Mouse (Mus musculus): ENCODE measurements at regions not wholly inside any gene's neighbourhood (a gene's known extent, or its start where the extent isn't known, plus 50 kb on each side); places are given as distances from the start of the nearest gene placed in this dataset.

GRCm38 (mm10) chr9:87965103-87965780 is 234.2 kb upstream of the Tbx18 start:
- intact Hi-C loops (cut with DNase I) = no loop called here
- no peak for DNase-seq (ENCODE audit: extremely low spot score in 1 of 2, low spot score in 2 of 2)
- Histone ChIP-seq H3K4me3 (no peak overlapping the region), H3K27ac (no peak overlapping the region)
- no peak for TF ChIP-seq CTCF (IDR thresholded peaks at IDR 0.05)

GRCm38 (mm10) chr9:87968190-87969082 is 237.4 kb upstream of the Tbx18 start:
- TF ChIP-seq CTCF (IDR thresholded peaks at IDR 0.05) = no peak
- H3K27ac ChIP-seq = no peak overlapping the region
- no peak overlapping the region for H3K4me3 ChIP-seq
- intact Hi-C loops (cut with DNase I) = no loop called here
- no peak for DNase-seq (ENCODE audit: extremely low spot score in 1 of 2, low spot score in 2 of 2)

- intact Hi-C loops (cut with DNase I) = no loop called here
- Histone ChIP-seq H3K27ac (no peak overlapping the region), H3K4me3 (no peak overlapping the region)
- no peak for TF ChIP-seq CTCF (IDR thresholded peaks at IDR 0.05)
- DNase-seq (ENCODE audit: extremely low spot score in 1 of 2, low spot score in 2 of 2) = no peak
Observed at GRCm38 (mm10) chr9:87970586-87970985, 239.5 kb upstream of the Tbx18 start.

- intact Hi-C loops (cut with DNase I) = no loop called here
- no peak overlapping the region for H3K27ac ChIP-seq
- no peak for DNase-seq (ENCODE audit: extremely low spot score in 1 of 2, low spot score in 2 of 2)
- no peak overlapping the region for H3K4me3 ChIP-seq
- no peak for TF ChIP-seq CTCF (IDR thresholded peaks at IDR 0.05)
Observed at GRCm38 (mm10) chr9:87971791-87972190, 240.7 kb upstream of the Tbx18 start.

- no peak overlapping the region for H3K4me3 ChIP-seq
- intact Hi-C loops (cut with DNase I) = no loop called here
- no peak for DNase-seq (ENCODE audit: extremely low spot score in 1 of 2, low spot score in 2 of 2)
- TF ChIP-seq CTCF (IDR thresholded peaks at IDR 0.05) = peak; percentile 50
- no peak overlapping the region for H3K27ac ChIP-seq
Observed at GRCm38 (mm10) chr9:87973531-87973930, 242.5 kb upstream of the Tbx18 start.

GRCm38 (mm10) chr9:87984910-87985309 is 253.8 kb upstream of the Tbx18 start:
- intact Hi-C loops (cut with DNase I) = no loop called here
- no peak for DNase-seq (ENCODE audit: extremely low spot score in 1 of 2, low spot score in 2 of 2)
- Histone ChIP-seq H3K27ac (no peak overlapping the region), H3K4me3 (no peak overlapping the region)
- TF ChIP-seq CTCF (IDR thresholded peaks at IDR 0.05) = no peak

- intact Hi-C loops (cut with DNase I) = no loop called here
- no peak for TF ChIP-seq CTCF (IDR thresholded peaks at IDR 0.05)
- Histone ChIP-seq H3K27ac (no peak overlapping the region), H3K4me3 (no peak overlapping the region)
- DNase-seq (ENCODE audit: extremely low spot score in 1 of 2, low spot score in 2 of 2) = no peak
Observed at GRCm38 (mm10) chr9:87985439-87985838, 254.4 kb upstream of the Tbx18 start.

GRCm38 (mm10) chr9:88005945-88006700 is 275.1 kb upstream of the Tbx18 start:
- H3K4me3 ChIP-seq = no peak overlapping the region
- H3K27ac ChIP-seq = no peak overlapping the region
- intact Hi-C loops (cut with DNase I) = no loop called here
- no peak for DNase-seq (ENCODE audit: extremely low spot score in 1 of 2, low spot score in 2 of 2)
- TF ChIP-seq CTCF (IDR thresholded peaks at IDR 0.05) = no peak

GRCm38 (mm10) chr9:88023752-88024151 is 292.7 kb upstream of the Tbx18 start:
- intact Hi-C loops (cut with DNase I) = no loop called here

GRCm38 (mm10) chr9:88025936-88026335 is 294.9 kb upstream of the Tbx18 start:
- intact Hi-C loops (cut with DNase I) = no loop called here
- no peak overlapping the region for H3K27ac ChIP-seq
- DNase-seq (ENCODE audit: extremely low spot score in 1 of 2, low spot score in 2 of 2) = no peak
- H3K4me3 ChIP-seq = no peak overlapping the region
- TF ChIP-seq CTCF (IDR thresholded peaks at IDR 0.05) = no peak

More at GRCm38 (mm10) chr9:88023752-88024151, 292.7 kb upstream of the Tbx18 start:
- no peak for TF ChIP-seq CTCF (IDR thresholded peaks at IDR 0.05)
- Histone ChIP-seq H3K27ac (no peak overlapping the region), H3K4me3 (no peak overlapping the region)
- no peak for DNase-seq (ENCODE audit: extremely low spot score in 1 of 2, low spot score in 2 of 2)

- intact Hi-C loops (cut with DNase I) = no loop called here
- no peak for TF ChIP-seq CTCF (IDR thresholded peaks at IDR 0.05)
- H3K4me3 ChIP-seq = no peak overlapping the region
- no peak for DNase-seq (ENCODE audit: extremely low spot score in 1 of 2, low spot score in 2 of 2)
- no peak overlapping the region for H3K27ac ChIP-seq
Observed at GRCm38 (mm10) chr9:88030509-88031148, 296.4 kb upstream of the Nt5e start.

All from left cerebral cortex, adult 2 months (tissue).